Mouse (Mus musculus) lung, postnatal 36 days (tissue): ENCODE data around the gene Edn2.
A peak's percentile ranks its signal among the peaks of the same experiment; 100 is the strongest.

Experiments
- DNase-seq: peaks from one replicate; pipeline ENCODE4 v3.0.0; 2022; ENCODE audit warnings: mixed read lengths

Edn2 gene

GRCm38 (mm10) chr4:120161166-120161949 is at the start of gene Edn2:
Edn2 (plus strand) TSS chr4:120161206.
- DNase-seq, result peak; percentile 92

GRCm38 (mm10) chr4:120115516-120115915 is 45.5 kb upstream of the Edn2 start:
- no peak for DNase-seq

GRCm38 (mm10) chr4:120116312-120116711 is 44.7 kb upstream of the Edn2 start:
- no peak for DNase-seq

GRCm38 (mm10) chr4:120120276-120120675 is 40.7 kb upstream of the Edn2 start:
- DNase-seq, result peak; percentile 80

GRCm38 (mm10) chr4:120124656-120125055 is 36.4 kb upstream of the Edn2 start:
- DNase-seq, result no peak

- DNase-seq, result no peak
These were observed 35.0 kb upstream of the Edn2 start for GRCm38 (mm10) chr4:120126047-120126446.

- no peak for DNase-seq
These were observed 33.7 kb upstream of the Edn2 start for GRCm38 (mm10) chr4:120127333-120127732.

- peak; percentile 51 for DNase-seq
These were observed 33.0 kb upstream of the Edn2 start for GRCm38 (mm10) chr4:120128033-120128432.

- DNase-seq, result peak; percentile 63
These were observed 31.6 kb upstream of the Edn2 start for GRCm38 (mm10) chr4:120129233-120129885.

- no peak for DNase-seq
These were observed 30.1 kb upstream of the Edn2 start for GRCm38 (mm10) chr4:120130926-120131325.

- peak; percentile 91 for DNase-seq
These were observed 29.4 kb upstream of the Edn2 start for GRCm38 (mm10) chr4:120131441-120132220.

GRCm38 (mm10) chr4:120134223-120134622 is 26.8 kb upstream of the Edn2 start:
- DNase-seq, result no peak

- no peak for DNase-seq
These were observed 19.2 kb upstream of the Edn2 start for GRCm38 (mm10) chr4:120141810-120142209.

GRCm38 (mm10) chr4:120142905-120143304 is 18.1 kb upstream of the Edn2 start:
- no peak for DNase-seq

GRCm38 (mm10) chr4:120144343-120144742 is 16.7 kb upstream of the Edn2 start:
- peak; percentile 61 for DNase-seq

- DNase-seq, result peak; percentile 70
These were observed 15.1 kb upstream of the Edn2 start for GRCm38 (mm10) chr4:120145931-120146330.

GRCm38 (mm10) chr4:120148291-120149141 is 12.5 kb upstream of the Edn2 start:
- DNase-seq, result peak; percentile 93

GRCm38 (mm10) chr4:120149142-120149524 is 11.9 kb upstream of the Edn2 start:
- DNase-seq, result no peak

GRCm38 (mm10) chr4:120150345-120150920 is 10.6 kb upstream of the Edn2 start:
- no peak for DNase-seq

GRCm38 (mm10) chr4:120151906-120152305 is 9.1 kb upstream of the Edn2 start:
- no peak for DNase-seq

- DNase-seq, result no peak
These were observed 8.4 kb upstream of the Edn2 start for GRCm38 (mm10) chr4:120152648-120153047.

- DNase-seq, result no peak
These were observed 7.3 kb upstream of the Edn2 start for GRCm38 (mm10) chr4:120153736-120154135.
